Mouse (Mus musculus): Measurements from ENCODE around the gene Tigd3.

- TF ChIP-seq TAL1 (IDR thresholded peaks at IDR 0.05; ENCODE audit: low read length) = no peak
- TF ChIP-seq GATA1 (IDR thresholded peaks at IDR 0.05; ENCODE audit: low read length) = no peak
These were observed 29.1 kb downstream of the Tigd3 start for GRCm38 (mm10) chr19:5864710-5865398.

Measured in erythroblast, embryonic 14.5 days (primary cell).